Mouse (Mus musculus) stomach, embryonic 16.5 days (tissue): Measurements from ENCODE around the gene Layn. TPM values are rescaled to one million over a fixed set of nuclear protein-coding genes. Genes with fewer than 3 reads are reported as not detected.

Experiments
- ATAC-seq: fragments of 200-750 bp; cut with Nextera tagmentation; 2 replicates; pipeline ENCODE4 v1.8.0; 2017; ENCODE audit warnings: moderate number of reproducible peaks, moderate TSS enrichment; ENCODE audit not compliant: insufficient read depth, low FRiP score
- H3K27ac ChIP-seq: fragments of 300-500 bp; sonication (generic); 2 replicates; pipeline ENCODE4 v1.5.1; 2014; ENCODE audit warnings: low read length
- H3K27me3 ChIP-seq: fragments of 300-500 bp; sonication (generic); 2 replicates; pipeline ENCODE4 v1.6.1; 2014; ENCODE audit warnings: low read length, control low read depth, mixed read lengths; ENCODE audit not compliant: control insufficient read depth, insufficient read depth
- H3K36me3 ChIP-seq: fragments of 300-500 bp; sonication (generic); 2 replicates; pipeline ENCODE4 v1.6.1; 2014; ENCODE audit warnings: low read length; ENCODE audit not compliant: control insufficient read depth, insufficient read depth
- H3K4me1 ChIP-seq: fragments of 300-500 bp; sonication (generic); 2 replicates; pipeline ENCODE4 v1.6.1; 2014; ENCODE audit warnings: low read length, control low read depth, mixed read lengths; ENCODE audit not compliant: control insufficient read depth, insufficient read depth
- H3K4me2 ChIP-seq: fragments of 300-500 bp; sonication (generic); 2 replicates; pipeline ENCODE4 v1.6.1; 2014; ENCODE audit warnings: low read depth, low read length, mixed read lengths
- H3K4me3 ChIP-seq: fragments of 300-500 bp; sonication (generic); replicated peaks from 2 replicates; pipeline ENCODE4 v1.5.1; 2014; ENCODE audit warnings: mild to moderate bottlenecking, low read length
- H3K9ac ChIP-seq: fragments of 300-500 bp; sonication (generic); 2 replicates; pipeline ENCODE4 v1.6.1; 2014; ENCODE audit warnings: low read length
- H3K9me3 ChIP-seq: fragments of 300-500 bp; sonication (generic); replicated peaks from 2 replicates; pipeline ENCODE4 v1.6.1; 2016; ENCODE audit warnings: low read length, control low read depth; ENCODE audit not compliant: control insufficient read depth
- WGBS: fragments of 180-500 bp; shearing (Covaris S2); extraction: QIAGEN DNeasy Blood & Tissue Kit; methylation state at CpG from one replicate; pipeline ENCODE4 v1.1.7; 2014; 5-methylcytosine and 5-hydroxymethylcytosine counted together
- polyA plus RNA-seq: library from polyadenylated mRNA; unstranded; fragments of >200 nt; fragmentation: Nextera tagmentation; extraction: Ambion mirVana; gene quantifications from 2 replicates; pipeline ENCODE4 v1.2.1, GENCODE M21; 2015

Layn gene
- 4.3 and 4.7 TPM in 2 replicates for polyA plus RNA-seq

- no peaks in the 10 kb centered on the region for H3K9me3 ChIP-seq
- peak within 1 kb of the TSS; percentile 97 for H3K4me2 ChIP-seq
- ATAC-seq: peak; percentile 96
- H3K9ac ChIP-seq: peak within 1 kb of the TSS; percentile 70
- no peaks in the 10 kb centered on the region for H3K36me3 ChIP-seq
- H3K4me3 ChIP-seq: peak within 1 kb of the TSS; percentile 63
- no peaks in the 10 kb centered on the region for H3K27me3 ChIP-seq
- WGBS: under 1% methylated on average over 14 of the region's 14 CpGs
- peak within 1 kb of the TSS; percentile 26; the same call in 1 of the 2 replicates for H3K27ac ChIP-seq
- peaks cover 8% of the 10 kb centered on the region for H3K4me1 ChIP-seq
Measured at GRCm38 (mm10) chr9:51076979-51077315, at the start of gene Layn. Gene Layn, minus strand, starts transcription at chr9:51077094.

- Histone ChIP-seq H3K27ac (no peak overlapping the region), H3K4me3 (no peak overlapping the region), H3K27me3 (no peaks in the 10 kb centered on the region), H3K4me1 (no peaks in the 10 kb centered on the region), H3K4me2 (no peak overlapping the region), H3K9me3 (no peaks in the 10 kb centered on the region), H3K9ac (no peak overlapping the region), H3K36me3 (no peaks in the 10 kb centered on the region)
- WGBS: 73% methylated on average over 4 of the region's 4 CpGs
- ATAC-seq: no peak
Measured at GRCm38 (mm10) chr9:51114767-51115166, 37.9 kb upstream of the Layn start.

- Histone ChIP-seq H3K4me3 (no peak overlapping the region), H3K9me3 (no peaks in the 10 kb centered on the region)
- WGBS: 65% methylated on average over 2 of the region's 2 CpGs
Measured at GRCm38 (mm10) chr9:51105751-51106150, 28.9 kb upstream of the Layn start.

GRCm38 (mm10) chr9:51103808-51104514 is 27.1 kb upstream of the Layn start:
- peak overlapping the region; percentile 99 for H3K4me2 ChIP-seq
- 13% methylated on average over 30 of the region's 30 CpGs for WGBS

More at GRCm38 (mm10) chr9:51105751-51106150, 28.9 kb upstream of the Layn start:
- Histone ChIP-seq H3K27me3 (no peaks in the 10 kb centered on the region), H3K4me1 (0 out of 2 replicates have a peak, but pooled peaks cover 5% of the 10 kb centered on the region), H3K4me2 (no peak overlapping the region), H3K27ac (no peak overlapping the region), H3K9ac (no peak overlapping the region), H3K36me3 (no peaks in the 10 kb centered on the region)
- no peak for ATAC-seq

GRCm38 (mm10) chr9:51102963-51103807 is 26.3 kb upstream of the Layn start:
- Histone ChIP-seq H3K9me3 (no peaks in the 10 kb centered on the region), H3K4me2 (peak overlapping the region; percentile 99), H3K36me3 (no peaks in the 10 kb centered on the region), H3K27ac (no peak overlapping the region), H3K4me1 (0 out of 2 replicates have a peak, but pooled peaks cover 5% of the 10 kb centered on the region), H3K9ac (peak overlapping the region; percentile 78), H3K27me3 (no peaks in the 10 kb centered on the region), H3K4me3 (peak overlapping the region; percentile 60)
- WGBS: 3% methylated on average over 43 of the region's 44 CpGs
- peak; percentile 58; the same call in 1 of the 2 replicates for ATAC-seq

More at GRCm38 (mm10) chr9:51103808-51104514, 27.1 kb upstream of the Layn start:
- no peaks in the 10 kb centered on the region for H3K9me3 ChIP-seq
- H3K36me3 ChIP-seq: no peaks in the 10 kb centered on the region
- no peaks in the 10 kb centered on the region for H3K27me3 ChIP-seq
- H3K4me3 ChIP-seq: peak overlapping the region; percentile 60
- peak overlapping the region; percentile 78 for H3K9ac ChIP-seq
- 0 out of 2 replicates have a peak, but pooled peaks cover 5% of the 10 kb centered on the region for H3K4me1 ChIP-seq
- peak; percentile 62; the same call in 1 of the 2 replicates for ATAC-seq
- no peak overlapping the region for H3K27ac ChIP-seq

- H3K9me3 ChIP-seq: no peaks in the 10 kb centered on the region
- no peak within 1 kb of the TSS for H3K9ac ChIP-seq
- peak within 1 kb of the TSS; percentile 19 for H3K4me3 ChIP-seq
- H3K4me2 ChIP-seq: peak within 1 kb of the TSS; percentile 99
- H3K27ac ChIP-seq: no peak within 1 kb of the TSS
- H3K27me3 ChIP-seq: no peaks in the 10 kb centered on the region
- 11% methylated on average over 27 of the region's 27 CpGs for WGBS
- H3K36me3 ChIP-seq: no peaks in the 10 kb centered on the region
- peak; percentile 76; the same call in 1 of the 2 replicates for ATAC-seq
- H3K4me1 ChIP-seq: 0 out of 2 replicates have a peak, but pooled peaks cover 5% of the 10 kb centered on the region
Measured at GRCm38 (mm10) chr9:51101756-51102425, 25.0 kb upstream of the Layn start, which contains the start of gene 4833427G06Rik. Gene 4833427G06Rik, minus strand, starts transcription at chr9:51102078.

GRCm38 (mm10) chr9:51096306-51096705 is 19.4 kb upstream of the Layn start:
- Histone ChIP-seq H3K9me3 (no peaks in the 10 kb centered on the region), H3K9ac (no peak overlapping the region), H3K36me3 (no peaks in the 10 kb centered on the region), H3K4me1 (no peaks in the 10 kb centered on the region), H3K4me3 (no peak overlapping the region), H3K27ac (no peak overlapping the region), H3K4me2 (no peak overlapping the region), H3K27me3 (no peaks in the 10 kb centered on the region)
- ATAC-seq: no peak
- WGBS: 43% methylated on average over 2 of the region's 2 CpGs

GRCm38 (mm10) chr9:51093697-51094096 is 16.8 kb upstream of the Layn start:
- no peak for ATAC-seq
- Histone ChIP-seq H3K9ac (no peak overlapping the region), H3K36me3 (no peaks in the 10 kb centered on the region), H3K4me3 (no peak overlapping the region), H3K27me3 (no peaks in the 10 kb centered on the region), H3K27ac (no peak overlapping the region), H3K4me2 (no peak overlapping the region), H3K4me1 (no peaks in the 10 kb centered on the region), H3K9me3 (no peaks in the 10 kb centered on the region)
- WGBS: 57% methylated on average over 5 of the region's 5 CpGs
